Mouse (Mus musculus) cortical plate, adult 2 months (tissue): ENCODE results near the gene Pet117.

Experiments
- CTCF ChIP-seq: fragments of 200-500 bp; IDR thresholded peaks from 2 replicates; pipeline ENCODE4 v1.5.1; 2011; ENCODE audit warnings: mild to moderate bottlenecking, control low read depth, low read length; ENCODE audit not compliant: insufficient read depth; ENCODE audit errors: extremely low read depth
- POLR2A ChIP-seq: fragments of 200-500 bp; IDR thresholded peaks from 2 replicates; pipeline ENCODE4 v1.6.1; 2011; ENCODE audit warnings: mild to moderate bottlenecking, low read length, control low read depth; ENCODE audit not compliant: insufficient read depth; ENCODE audit errors: extremely low read depth

- no peak for TF ChIP-seq POLR2A
- TF ChIP-seq CTCF, result no peak
These were observed 53.4 kb downstream of the Pet117 start for GRCm38 (mm10) chr2:144422094-144422675.
